Mouse (Mus musculus) frontal cortex, postnatal 36 days (tissue): ENCODE measurements at regions not wholly inside any gene's neighbourhood (a gene's known extent, or its start where the extent isn't known, plus 50 kb on each side); places are given as distances from the start of the nearest gene placed in this dataset.
"Not testable (repeated sequence)": the region's sequence is repeated elsewhere in the genome, so short reads cannot be mapped to it uniquely, and the experiment has no call there.

Source experiments
- DNase-seq, 2 experiments: peaks; one replicate each; pipeline ENCODE4 v3.0.0; 2022; ENCODE audit warnings: low spot score in 2 of 2

DNA sequence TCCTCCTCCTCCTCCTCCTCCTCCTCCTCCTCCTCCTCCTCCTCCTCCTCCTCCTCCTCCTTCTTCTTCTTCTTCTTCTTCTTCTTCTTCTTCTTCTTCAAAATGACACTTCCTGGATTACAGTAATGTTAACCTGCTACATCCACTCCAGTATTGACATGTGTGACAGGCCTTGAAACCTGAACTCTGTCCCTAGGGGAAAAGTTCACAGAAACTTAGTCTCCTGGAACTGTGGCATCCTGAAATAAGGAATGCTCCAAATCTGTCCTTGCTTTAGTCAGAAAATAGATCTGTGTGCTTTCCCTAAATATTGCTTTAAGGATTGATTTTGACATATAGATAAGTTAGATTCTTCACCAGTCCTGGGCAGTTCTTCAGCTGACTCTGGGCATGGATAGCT lies 464.8 kb downstream of the Adam6a start:
- not testable (repeated sequence) for DNase-seq

DNA sequence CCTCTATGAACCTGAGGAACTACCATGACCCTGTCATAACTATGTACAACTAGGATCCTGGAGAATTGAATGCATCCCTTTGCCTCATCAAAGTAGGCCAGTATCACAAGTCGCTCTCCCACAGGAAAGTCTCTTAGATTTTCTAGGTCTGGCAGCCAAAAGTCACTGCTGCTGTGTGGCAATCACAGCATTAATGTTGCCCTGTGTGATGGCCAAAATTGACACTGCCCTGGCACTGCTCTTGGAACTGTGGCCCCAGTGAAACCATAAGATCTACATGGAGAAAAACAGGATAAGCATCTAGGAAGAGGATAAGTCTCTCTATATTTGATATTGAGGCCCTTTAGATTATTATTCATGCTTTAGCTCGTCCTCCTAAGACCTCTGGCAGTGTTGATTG lies 465.7 kb downstream of the Adam6a start:
- no peak for DNase-seq

DNA sequence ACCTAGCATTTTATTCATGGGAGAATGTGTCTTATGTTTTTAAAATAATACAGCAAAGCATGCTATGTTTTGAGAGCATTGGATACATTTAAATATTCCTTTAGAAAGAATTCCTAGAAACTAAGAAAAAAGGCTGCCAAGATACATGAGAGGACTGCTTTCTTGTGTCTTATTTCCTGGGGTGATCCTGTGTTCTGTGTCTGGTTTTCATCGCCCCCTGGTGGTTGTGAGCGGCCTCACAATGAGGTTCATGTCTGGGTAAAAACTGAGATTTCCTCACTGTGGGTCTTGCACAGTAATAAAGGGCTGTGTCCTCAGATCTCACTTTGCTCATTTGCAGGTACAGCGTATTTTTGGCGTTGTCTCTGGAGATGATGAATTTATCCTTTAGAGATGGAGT lies 469.2 kb downstream of the Adam6a start:
- peak in 1 of 2 experiments; percentile 4 for DNase-seq

DNA sequence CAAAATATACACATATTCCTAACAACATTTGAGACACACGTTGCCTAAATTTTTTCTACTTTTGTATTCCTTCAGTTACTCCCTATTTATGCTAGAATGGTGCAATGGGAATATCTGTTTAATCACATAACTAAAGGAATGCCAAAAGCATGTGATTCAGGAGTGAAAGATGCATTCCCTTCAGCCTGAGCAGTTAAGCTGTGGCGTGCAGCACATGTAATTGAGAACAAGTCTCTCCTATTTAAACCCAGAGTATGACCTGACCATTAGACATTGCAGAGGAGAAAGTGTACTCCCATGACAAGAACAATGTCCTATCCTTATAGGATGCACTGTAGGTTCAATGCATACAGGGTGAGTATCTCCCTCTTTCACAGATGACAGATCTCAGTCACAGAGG lies 493.3 kb downstream of the Adam6a start:
- DNase-seq = not testable (repeated sequence)

DNA sequence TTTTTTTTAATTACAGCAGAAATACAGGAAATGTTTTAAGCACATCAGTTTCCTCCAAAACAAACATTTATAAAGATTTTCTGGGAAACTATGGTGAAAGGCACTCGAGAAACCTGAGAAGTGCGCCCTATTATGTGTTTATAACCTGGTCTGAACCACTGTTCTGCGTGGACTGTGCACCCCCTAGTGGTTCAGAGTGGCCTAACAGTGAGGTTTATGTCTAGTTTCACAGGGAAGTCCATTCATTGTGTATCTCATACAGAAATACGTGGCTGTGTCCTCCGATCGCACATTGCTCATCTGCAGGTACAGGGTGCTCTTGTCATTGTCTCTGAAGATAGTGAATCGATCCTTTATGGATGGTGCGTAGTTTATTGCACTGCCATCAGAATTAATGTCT lies 504.3 kb downstream of the Adam6a start:
- DNase-seq = not testable (repeated sequence)

DNA sequence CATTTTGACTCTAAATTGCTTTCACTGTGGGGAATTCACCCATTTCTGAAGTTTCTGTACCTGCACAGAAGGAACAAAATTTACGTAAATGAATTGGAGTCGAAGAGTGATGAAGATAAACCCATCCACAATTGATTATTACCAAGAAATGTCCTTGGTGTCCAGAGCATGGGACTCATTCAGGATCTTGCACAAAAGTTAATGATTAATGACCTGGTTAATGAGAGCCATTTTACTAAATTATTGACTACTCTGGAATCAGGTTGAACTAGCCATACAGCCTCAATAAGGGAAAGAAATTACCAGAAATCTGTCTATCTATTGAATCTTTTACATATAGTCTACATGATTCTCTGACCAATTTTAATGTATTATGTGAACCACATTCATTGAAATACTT lies 509.6 kb downstream of the Adam6a start:
- DNase-seq = no peak

DNA sequence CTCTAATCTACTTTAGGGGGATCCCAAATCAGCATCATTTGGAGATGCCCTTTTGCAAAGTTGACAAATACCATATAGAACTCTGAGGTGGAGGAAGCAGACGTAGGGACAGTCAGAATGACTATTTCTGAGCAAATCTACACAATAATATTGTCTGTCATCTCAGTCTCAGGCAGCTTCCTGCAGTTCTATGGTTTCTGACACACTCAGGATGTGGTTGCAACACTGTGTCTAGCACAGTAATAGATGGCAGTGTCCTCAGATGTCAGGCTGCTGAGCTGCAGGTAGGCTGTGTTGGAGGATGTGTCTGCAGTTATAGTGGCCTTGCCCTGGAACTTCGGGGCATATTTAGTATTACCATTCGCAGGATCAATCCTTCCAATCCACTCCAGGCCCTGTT lies 515.9 kb downstream of the Adam6a start:
- no peak for DNase-seq

DNA sequence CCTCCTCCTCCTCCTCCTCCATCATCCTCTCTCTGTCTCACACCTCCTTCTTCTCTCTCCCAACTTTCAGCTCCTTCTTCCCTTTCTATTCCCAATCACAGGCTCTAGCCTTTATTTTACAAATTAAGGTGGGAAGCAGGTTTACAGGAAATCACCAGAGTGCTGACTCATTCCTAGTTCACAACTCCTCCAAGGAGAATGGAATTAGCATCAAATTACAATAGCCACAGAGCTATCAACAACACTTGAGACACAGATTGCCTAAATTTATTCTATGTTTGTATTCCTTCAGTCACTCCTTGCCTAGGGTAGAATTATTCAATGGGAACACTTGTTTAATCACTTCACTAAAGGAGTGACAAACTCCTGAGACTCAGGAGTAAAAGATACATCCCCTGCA lies 523.5 kb downstream of the Adam6a start:
- DNase-seq = no peak

DNA sequence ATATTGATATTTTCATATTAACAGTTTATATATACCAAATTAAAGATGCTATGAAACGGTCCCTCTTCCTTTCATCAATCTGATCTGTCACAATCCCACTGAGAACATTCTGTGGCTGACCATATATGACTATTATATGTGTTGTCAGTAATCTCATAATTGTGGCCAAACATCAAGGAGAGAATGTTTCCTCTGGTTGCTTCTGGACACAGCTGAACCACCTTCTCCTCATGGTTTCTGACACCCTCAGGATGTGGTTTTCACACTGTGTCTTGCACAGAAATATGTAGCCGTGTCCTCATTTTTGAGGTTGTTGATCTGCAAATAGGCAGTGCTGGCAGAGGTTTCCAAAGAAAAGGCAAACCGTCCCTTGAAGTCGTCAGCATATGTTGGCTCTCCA lies 565.0 kb downstream of the Adam6a start:
- DNase-seq = not testable (repeated sequence)

DNA sequence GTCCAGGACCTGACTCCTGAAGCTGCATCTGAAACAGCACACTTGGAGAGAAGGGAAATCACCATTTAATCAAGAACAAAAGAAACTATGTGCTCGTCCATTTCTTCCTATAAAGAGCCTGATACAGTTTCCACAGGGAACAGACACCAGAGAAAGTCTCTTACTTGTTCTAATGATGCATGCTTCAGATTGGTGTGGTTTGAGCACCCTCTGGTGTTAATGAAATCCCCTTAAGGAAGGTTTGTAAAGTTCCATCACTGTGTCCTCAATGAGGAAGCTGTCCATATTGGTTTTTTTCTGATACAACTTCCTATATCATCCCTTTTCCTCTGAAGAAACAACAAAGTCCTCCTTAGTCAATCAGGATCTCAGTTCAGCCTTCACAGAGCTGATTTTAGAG lies 591.2 kb downstream of the Adam6a start:
- DNase-seq = no peak

DNA sequence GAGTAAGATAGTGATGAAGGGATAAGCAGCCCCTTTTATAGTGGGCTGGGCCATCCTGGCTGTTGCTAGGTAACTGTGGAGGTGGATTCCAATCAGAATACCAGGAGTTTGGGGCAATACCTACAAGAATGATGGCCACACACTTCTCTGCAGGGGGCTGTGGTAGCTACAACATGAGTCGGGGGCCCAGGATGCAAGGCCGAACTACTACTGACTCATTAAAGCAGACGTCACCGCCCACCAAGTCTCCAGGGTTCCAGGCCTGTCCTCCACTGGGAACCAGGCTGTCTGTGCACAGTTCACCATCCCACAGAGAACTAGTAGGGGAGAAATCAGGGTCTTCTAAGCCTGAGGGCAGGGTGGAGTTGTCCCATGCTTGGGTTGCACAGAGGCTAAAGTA lies 605.1 kb downstream of the Adam6a start:
- DNase-seq = no peak

DNA sequence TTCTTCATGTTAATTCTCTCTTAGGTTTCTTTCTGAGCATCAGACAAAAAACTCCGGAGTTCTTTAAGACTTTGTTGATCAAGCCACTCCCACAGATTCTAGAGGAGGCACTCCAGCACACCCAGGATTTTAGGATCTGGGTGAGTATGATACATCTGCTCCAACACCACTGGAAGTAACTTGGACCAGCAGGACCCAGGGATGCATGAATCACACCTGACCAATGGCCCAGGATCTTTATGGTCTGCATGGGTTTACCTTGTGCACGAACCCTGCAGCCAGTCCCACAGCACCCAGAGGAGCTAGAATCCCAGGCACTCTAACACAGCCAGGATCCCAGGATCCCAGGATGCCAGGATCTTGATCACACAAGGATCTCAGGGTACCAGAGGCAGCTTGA lies 628.6 kb downstream of the Adam6a start:
- no peak for DNase-seq

DNA sequence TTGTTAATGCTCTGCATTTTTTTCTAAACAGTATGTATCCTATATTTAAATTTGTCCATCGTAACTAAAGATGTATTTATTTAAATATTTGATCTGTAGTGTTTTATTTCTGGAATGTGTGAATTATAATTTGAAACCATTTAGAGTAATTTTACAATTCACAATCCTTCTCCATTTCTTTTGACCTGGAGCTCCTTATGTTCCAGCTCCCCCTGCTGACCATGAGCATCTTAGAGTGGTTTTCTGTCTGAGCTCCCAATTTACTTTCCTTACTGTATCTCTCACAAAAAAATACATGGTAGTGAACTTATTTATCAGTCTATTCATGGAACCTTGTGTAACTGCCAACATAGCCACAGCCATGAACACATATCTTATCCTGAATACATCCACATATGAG lies 655.8 kb downstream of the Adam6a start:
- DNase-seq = no peak

DNA sequence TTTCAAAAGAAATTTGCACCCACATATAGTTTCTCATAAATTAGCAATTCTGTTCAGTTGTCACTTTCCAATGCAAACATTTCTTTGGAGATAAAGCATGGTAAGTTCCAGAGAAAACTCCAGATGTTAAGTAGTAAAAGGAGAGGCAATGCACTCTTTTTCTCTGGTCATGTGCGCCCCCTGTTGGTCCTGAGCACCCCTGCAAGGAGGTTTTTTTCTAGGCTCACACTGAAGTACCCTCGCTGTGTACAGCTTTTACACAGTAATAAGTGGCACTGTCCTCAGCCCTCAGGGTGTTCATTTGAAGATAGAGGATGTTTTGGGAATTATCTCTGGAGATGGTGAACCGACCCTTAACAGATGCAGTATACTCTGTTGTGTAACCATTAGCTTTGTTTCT lies 678.8 kb downstream of the Adam6a start:
- no peak for DNase-seq
